Mouse (Mus musculus): ENCODE data around the gene Vgll4. TPM values are rescaled to one million over a fixed set of nuclear protein-coding genes. Genes with fewer than 3 reads are reported as not detected.
"Not testable (repeated sequence)": the region's sequence is repeated elsewhere in the genome, so short reads cannot be mapped to it uniquely, and the experiment has no call there.

The Vgll4 gene
- polyA plus RNA-seq, 1 experiment from 2014 or later, result 51.6 TPM

GRCm38 (mm10) chr6:114930646-114931045 is 39.1 kb downstream of the Vgll4 start:
- Histone ChIP-seq H3K27me3 (ENCODE audit: control insufficient read depth, insufficient read depth, low read length) (peaks cover 2% of the 10 kb centered on the region; the same call in 1 of the 2 replicates), H3K36me3 (ENCODE audit: control insufficient read depth, insufficient read depth, low read length) (no peaks in the 10 kb centered on the region), H3K9ac (ENCODE audit: low read depth, low read length) (no peak overlapping the region), H3K27ac (ENCODE audit: low read depth, low read length) (no peak overlapping the region), H3K4me3 (ENCODE audit: low read depth, low read length) (no peak overlapping the region), H3K4me1 (ENCODE audit: control insufficient read depth, insufficient read depth, low read length) (peaks cover 7% of the 10 kb centered on the region), H3K4me2 (no peak overlapping the region), H3K9me3 (replicated peaks; ENCODE audit: control insufficient read depth, low read length) (no peaks in the 10 kb centered on the region)
- ATAC-seq (replicated peaks; ENCODE audit: insufficient number of reproducible peaks, low FRiP score, low TSS enrichment), result no peak
- WGBS (ENCODE audit: insufficient replicate concordance), result 84% methylated on average over 8 of the region's 8 CpGs

- WGBS (ENCODE audit: insufficient replicate concordance), result 55% methylated on average over 11 of the region's 11 CpGs
- H3K4me2 ChIP-seq, result peak overlapping the region; percentile 38
- H3K9me3 ChIP-seq (replicated peaks; ENCODE audit: control insufficient read depth, low read length), result no peaks in the 10 kb centered on the region
- no peak overlapping the region for H3K4me3 ChIP-seq (ENCODE audit: low read depth, low read length)
- no peak overlapping the region for H3K9ac ChIP-seq (ENCODE audit: low read depth, low read length)
- H3K27me3 ChIP-seq (ENCODE audit: control insufficient read depth, insufficient read depth, low read length), result peaks cover 2% of the 10 kb centered on the region; the same call in 1 of the 2 replicates
- no peak overlapping the region for H3K27ac ChIP-seq (ENCODE audit: low read depth, low read length)
- peaks cover 7% of the 10 kb centered on the region for H3K4me1 ChIP-seq (ENCODE audit: control insufficient read depth, insufficient read depth, low read length)
- no peaks in the 10 kb centered on the region for H3K36me3 ChIP-seq (ENCODE audit: control insufficient read depth, insufficient read depth, low read length)
- ATAC-seq (replicated peaks; ENCODE audit: insufficient number of reproducible peaks, low FRiP score, low TSS enrichment), result no peak
Observed at GRCm38 (mm10) chr6:114930038-114930591, 39.7 kb downstream of the Vgll4 start.

- Histone ChIP-seq H3K27ac (ENCODE audit: low read depth, low read length) (peak overlapping the region; percentile 30), H3K36me3 (ENCODE audit: control insufficient read depth, insufficient read depth, low read length) (no peaks in the 10 kb centered on the region), H3K4me2 (peak overlapping the region; percentile 38; the same call in 1 of the 2 replicates), H3K9me3 (replicated peaks; ENCODE audit: control insufficient read depth, low read length) (no peaks in the 10 kb centered on the region), H3K4me3 (ENCODE audit: low read depth, low read length) (no peak overlapping the region), H3K4me1 (ENCODE audit: control insufficient read depth, insufficient read depth, low read length) (peaks cover 7% of the 10 kb centered on the region), H3K9ac (ENCODE audit: low read depth, low read length) (no peak overlapping the region), H3K27me3 (ENCODE audit: control insufficient read depth, insufficient read depth, low read length) (peaks cover 2% of the 10 kb centered on the region; the same call in 1 of the 2 replicates)
- ATAC-seq (replicated peaks; ENCODE audit: insufficient number of reproducible peaks, low FRiP score, low TSS enrichment), result peak; percentile 46; the same call in 1 of the 2 replicates
Observed at GRCm38 (mm10) chr6:114929346-114929745, 40.4 kb downstream of the Vgll4 start.

DNA sequence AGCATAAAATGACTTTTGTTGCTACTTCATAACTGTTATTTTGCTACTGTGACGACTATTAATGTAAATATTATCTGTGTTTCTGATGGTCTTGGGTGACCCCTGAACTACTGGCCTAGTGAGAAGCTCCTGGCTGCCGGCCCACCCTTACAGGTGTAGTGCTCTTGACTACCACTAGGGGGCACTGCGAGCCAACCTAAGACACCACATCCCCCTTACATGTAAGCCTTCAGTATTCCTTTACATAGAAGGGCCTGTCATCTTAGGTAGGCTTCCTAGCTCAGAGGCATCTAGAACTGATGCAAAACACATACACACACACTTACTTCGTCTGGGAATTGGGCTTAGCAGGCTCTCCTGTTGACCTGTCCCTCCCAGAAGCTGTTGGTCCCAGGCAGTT is 41.3 kb downstream of the Vgll4 start:
- 8% methylated on average over 4 of the region's 4 CpGs for WGBS (ENCODE audit: insufficient replicate concordance)
- no peak for ATAC-seq (replicated peaks; ENCODE audit: insufficient number of reproducible peaks, low FRiP score, low TSS enrichment)
- Histone ChIP-seq H3K9ac (ENCODE audit: low read depth, low read length) (no peak overlapping the region), H3K4me3 (ENCODE audit: low read depth, low read length) (no peak overlapping the region), H3K36me3 (ENCODE audit: control insufficient read depth, insufficient read depth, low read length) (no peaks in the 10 kb centered on the region), H3K4me1 (ENCODE audit: control insufficient read depth, insufficient read depth, low read length) (peaks cover 7% of the 10 kb centered on the region), H3K27ac (ENCODE audit: low read depth, low read length) (peak overlapping the region; percentile 30; the same call in 1 of the 2 replicates), H3K4me2 (no peak overlapping the region), H3K27me3 (ENCODE audit: control insufficient read depth, insufficient read depth, low read length) (peaks cover 2% of the 10 kb centered on the region; the same call in 1 of the 2 replicates), H3K9me3 (replicated peaks; ENCODE audit: control insufficient read depth, low read length) (no peaks in the 10 kb centered on the region)

GRCm38 (mm10) chr6:114927400-114927799 is 42.4 kb downstream of the Vgll4 start:
- H3K27ac ChIP-seq (ENCODE audit: low read depth, low read length), result no peak overlapping the region
- H3K4me1 ChIP-seq (ENCODE audit: control insufficient read depth, insufficient read depth, low read length), result peaks cover 7% of the 10 kb centered on the region
- no peaks in the 10 kb centered on the region for H3K36me3 ChIP-seq (ENCODE audit: control insufficient read depth, insufficient read depth, low read length)
- 78% methylated on average over 5 of the region's 5 CpGs for WGBS (ENCODE audit: insufficient replicate concordance)
- no peak for ATAC-seq (replicated peaks; ENCODE audit: insufficient number of reproducible peaks, low FRiP score, low TSS enrichment)
- no peak overlapping the region for H3K4me3 ChIP-seq (ENCODE audit: low read depth, low read length)
- H3K27me3 ChIP-seq (ENCODE audit: control insufficient read depth, insufficient read depth, low read length), result no peaks in the 10 kb centered on the region
- H3K4me2 ChIP-seq, result no peak overlapping the region
- H3K9me3 ChIP-seq (replicated peaks; ENCODE audit: control insufficient read depth, low read length), result no peaks in the 10 kb centered on the region
- no peak overlapping the region for H3K9ac ChIP-seq (ENCODE audit: low read depth, low read length)

DNA sequence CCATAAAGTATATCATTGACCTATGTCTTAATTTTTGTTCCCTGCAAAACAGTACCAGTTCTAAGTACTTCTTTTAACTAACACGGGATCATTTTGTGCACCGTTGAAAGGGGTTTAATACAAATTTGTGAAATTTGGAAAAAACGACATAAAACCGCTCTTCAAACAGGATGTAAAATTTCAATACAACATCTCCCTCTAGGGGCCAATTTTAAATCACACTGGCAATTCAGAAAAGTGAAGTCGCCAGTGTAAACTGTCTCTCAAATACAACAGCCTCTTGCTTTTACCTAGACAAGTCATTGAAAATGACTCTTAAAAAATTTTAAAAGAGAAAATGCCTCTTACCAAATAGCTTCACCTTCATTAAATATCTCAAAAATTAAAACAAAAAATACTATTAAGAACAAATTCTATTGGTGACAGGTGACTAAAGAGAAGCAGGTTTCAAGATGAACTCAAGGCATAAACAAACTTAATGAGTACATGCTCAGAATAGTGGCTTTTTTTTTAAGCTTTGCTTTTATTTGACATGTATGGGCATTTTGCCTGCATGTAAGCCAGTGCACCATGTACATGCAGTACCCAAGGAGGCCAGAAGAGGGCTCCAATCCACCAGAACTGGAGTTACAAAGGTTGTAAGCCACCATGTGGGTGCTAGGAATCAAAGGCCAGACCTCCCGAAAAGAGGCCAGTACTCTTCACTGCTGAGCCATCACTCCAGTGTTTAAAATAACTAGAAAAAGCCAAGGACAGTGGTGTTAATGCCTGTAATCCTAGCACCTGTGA is 43.2 kb downstream of the Vgll4 start:
- Histone ChIP-seq H3K9ac (ENCODE audit: low read depth, low read length) (no peak overlapping the region), H3K9me3 (replicated peaks; ENCODE audit: control insufficient read depth, low read length) (no peaks in the 10 kb centered on the region), H3K4me2 (no peak overlapping the region), H3K4me1 (ENCODE audit: control insufficient read depth, insufficient read depth, low read length) (peaks cover 7% of the 10 kb centered on the region), H3K27me3 (ENCODE audit: control insufficient read depth, insufficient read depth, low read length) (no peaks in the 10 kb centered on the region), H3K36me3 (ENCODE audit: control insufficient read depth, insufficient read depth, low read length) (no peaks in the 10 kb centered on the region), H3K4me3 (ENCODE audit: low read depth, low read length) (no peak overlapping the region), H3K27ac (ENCODE audit: low read depth, low read length) (no peak overlapping the region)
- WGBS (ENCODE audit: insufficient replicate concordance), result 37% methylated on average over 6 of the region's 6 CpGs
- ATAC-seq (replicated peaks; ENCODE audit: insufficient number of reproducible peaks, low FRiP score, low TSS enrichment), result no peak

GRCm38 (mm10) chr6:114925196-114925595 is 44.6 kb downstream of the Vgll4 start:
- no peak overlapping the region for H3K4me3 ChIP-seq (ENCODE audit: low read depth, low read length)
- no peak for ATAC-seq (replicated peaks; ENCODE audit: insufficient number of reproducible peaks, low FRiP score, low TSS enrichment)
- no peaks in the 10 kb centered on the region for H3K36me3 ChIP-seq (ENCODE audit: control insufficient read depth, insufficient read depth, low read length)
- H3K27ac ChIP-seq (ENCODE audit: low read depth, low read length), result no peak overlapping the region
- WGBS (ENCODE audit: insufficient replicate concordance), result 85% methylated on average over 4 of the region's 4 CpGs
- no peak overlapping the region for H3K9ac ChIP-seq (ENCODE audit: low read depth, low read length)
- H3K4me2 ChIP-seq, result no peak overlapping the region
- H3K4me1 ChIP-seq (ENCODE audit: control insufficient read depth, insufficient read depth, low read length), result 0 out of 2 replicates have a peak, but pooled peaks cover 3% of the 10 kb centered on the region
- H3K9me3 ChIP-seq (replicated peaks; ENCODE audit: control insufficient read depth, low read length), result no peaks in the 10 kb centered on the region
- no peaks in the 10 kb centered on the region for H3K27me3 ChIP-seq (ENCODE audit: control insufficient read depth, insufficient read depth, low read length)

DNA sequence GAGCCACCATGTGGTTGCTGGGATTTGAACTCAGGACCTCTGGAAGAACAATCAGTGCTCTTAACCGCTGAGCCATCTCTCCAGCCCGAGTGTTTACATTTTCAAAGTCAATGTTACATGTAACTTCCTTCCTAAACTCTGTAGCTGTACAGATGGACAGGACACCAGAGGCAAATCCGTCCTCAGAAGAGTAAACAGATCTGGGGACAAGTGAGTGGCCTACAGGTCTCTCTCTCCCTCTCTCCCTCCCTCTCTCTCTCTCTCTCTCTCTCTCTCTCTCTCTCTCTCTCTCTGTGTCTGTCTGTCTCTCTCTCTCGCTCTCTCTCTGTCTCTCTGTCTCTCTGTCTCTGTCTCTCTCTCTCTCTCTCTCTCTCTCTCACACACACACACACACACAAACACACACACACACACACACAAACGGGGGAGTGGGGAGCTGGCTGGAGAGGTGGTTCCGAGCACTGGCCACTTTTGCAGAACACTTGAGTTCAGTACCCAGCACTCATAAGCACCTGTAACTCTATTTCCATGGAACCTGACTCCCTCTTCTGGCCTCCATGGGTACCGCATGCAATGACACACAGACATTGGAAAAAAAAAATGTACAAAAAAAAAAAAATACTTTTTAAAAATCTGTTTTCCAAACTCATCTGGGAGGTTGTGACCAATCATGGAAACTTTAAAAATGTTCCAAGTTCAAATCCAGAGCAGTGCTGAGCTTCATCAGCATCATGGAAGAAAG is 47.3 kb downstream of the Vgll4 start:
- ATAC-seq (replicated peaks; ENCODE audit: insufficient number of reproducible peaks, low FRiP score, low TSS enrichment); H3K4me3 ChIP-seq (ENCODE audit: low read depth, low read length); H3K9ac ChIP-seq (ENCODE audit: low read depth, low read length); H3K27me3 ChIP-seq (ENCODE audit: control insufficient read depth, insufficient read depth, low read length); H3K9me3 ChIP-seq (replicated peaks; ENCODE audit: control insufficient read depth, low read length); H3K27ac ChIP-seq (ENCODE audit: low read depth, low read length); H3K36me3 ChIP-seq (ENCODE audit: control insufficient read depth, insufficient read depth, low read length); H3K4me2 ChIP-seq: not testable (repeated sequence)
- peaks cover 22% of the 10 kb centered on the region for H3K4me1 ChIP-seq (ENCODE audit: control insufficient read depth, insufficient read depth, low read length)
- 68% methylated on average over 7 of the region's 7 CpGs for WGBS (ENCODE audit: insufficient replicate concordance)

Measured in heart, embryonic 11.5 days (tissue).